Mouse (Mus musculus) forebrain, postnatal 0 days (tissue): ENCODE results near the gene Elavl4. TPM values are rescaled to one million over a fixed set of nuclear protein-coding genes. Genes with fewer than 3 reads are reported as not detected.

Experiments used
- ATAC-seq: fragments of 200-750 bp; cut with Nextera tagmentation; 2 replicates; pipeline ENCODE4 v1.8.0; 2017; ENCODE audit warnings: mild to moderate bottlenecking, moderate library complexity
- DNase-seq: peaks from one replicate; pipeline ENCODE4 v3.0.0-alpha.2; 2015
- H3K27ac ChIP-seq: fragments of 300-500 bp; sonication (generic); 2 replicates; pipeline ENCODE4 v1.5.1; 2014; ENCODE audit warnings: low read depth, mild to moderate bottlenecking, antibody characterized with exemption, low read length, moderate library complexity, mixed read lengths
- H3K27me3 ChIP-seq: fragments of 300-500 bp; sonication (generic); 2 replicates; pipeline ENCODE4 v1.6.1; 2014; ENCODE audit warnings: mild to moderate bottlenecking, low read length, mixed read lengths; ENCODE audit not compliant: insufficient read depth
- H3K36me3 ChIP-seq: fragments of 300-500 bp; sonication (generic); 2 replicates; pipeline ENCODE4 v1.6.1; 2014; ENCODE audit warnings: mild to moderate bottlenecking, moderate library complexity; ENCODE audit not compliant: insufficient read depth
- H3K4me1 ChIP-seq: fragments of 300-500 bp; sonication (generic); 2 replicates; pipeline ENCODE4 v1.6.1; 2014; ENCODE audit warnings: antibody characterized with exemption; ENCODE audit not compliant: insufficient read depth
- H3K4me2 ChIP-seq: fragments of 300-500 bp; sonication (generic); 2 replicates; pipeline ENCODE4 v1.6.1; 2014; ENCODE audit warnings: low read depth, mild to moderate bottlenecking, moderate library complexity
- H3K4me3 ChIP-seq: fragments of 300-500 bp; sonication (generic); 2 replicates; pipeline ENCODE4 v1.5.1; 2014; ENCODE audit warnings: low read depth, low read length, mixed read lengths
- H3K9ac ChIP-seq: fragments of 300-500 bp; sonication (generic); 2 replicates; pipeline ENCODE4 v1.6.1; 2014; ENCODE audit warnings: mild to moderate bottlenecking
- H3K9me3 ChIP-seq: fragments of 300-500 bp; sonication (generic); 2 replicates; pipeline ENCODE4 v1.6.1; 2016; ENCODE audit warnings: low read length
- CTCF ChIP-seq: sonication (generic); IDR thresholded peaks from 2 replicates; pipeline ENCODE4 v1.5.1; 2016; ENCODE audit warnings: antibody characterized with exemption, control low read depth, low read depth
- WGBS: fragments of 180-500 bp; shearing (Covaris S2); extraction: QIAGEN DNeasy Blood & Tissue Kit; methylation state at CpG from one replicate; pipeline ENCODE4 v1.1.7; 2014; 5-methylcytosine and 5-hydroxymethylcytosine counted together
- polyA plus RNA-seq: library from polyadenylated mRNA; unstranded; fragments of >200 nt; fragmentation: Nextera tagmentation; extraction: Ambion mirVana; gene quantifications from 2 replicates; pipeline ENCODE4 v1.2.1, GENCODE M21; 2015
- total RNA-seq: library from RNA; depleted of rRNA; stranded (reverse); fragments of >200 nt; gene quantifications from 2 replicates; pipeline ENCODE4 v1.2.3, GENCODE M21; 2014

Elavl4 gene
- total and polyA plus RNA-seq, 2 experiments from 2014 or later, result 108 to 200 TPM

- Histone ChIP-seq H3K9ac (peak overlapping the region; percentile 74), H3K27me3 (no peaks in the 10 kb centered on the region), H3K27ac (peak overlapping the region; percentile 81), H3K4me2 (peak overlapping the region; percentile 51), H3K9me3 (no peaks in the 10 kb centered on the region), H3K4me3 (peak overlapping the region; percentile 55), H3K36me3 (no peaks in the 10 kb centered on the region), H3K4me1 (0 out of 2 replicates have a peak, but pooled peaks cover 5% of the 10 kb centered on the region)
- DNase-seq (peak; percentile 87), ATAC-seq (peak; percentile 69)
- 5% methylated on average over 11 of the region's 11 CpGs for WGBS
- TF ChIP-seq CTCF, result peak; percentile 22
Measured at GRCm38 (mm10) chr4:110287412-110288067, 64.2 kb downstream of the Elavl4 start.

- 8% methylated on average over 7 of the region's 7 CpGs for WGBS
- no peaks in the 10 kb centered on the region for H3K9me3 ChIP-seq
- H3K9ac ChIP-seq, result peak overlapping the region; percentile 74
- ATAC-seq, result peak; percentile 28; the same call in 1 of the 2 replicates
- peak overlapping the region; percentile 81 for H3K27ac ChIP-seq
- no peak for TF ChIP-seq CTCF
- no peaks in the 10 kb centered on the region for H3K36me3 ChIP-seq
- peak; percentile 69 for DNase-seq
- no peaks in the 10 kb centered on the region for H3K27me3 ChIP-seq
- peak overlapping the region; percentile 51 for H3K4me2 ChIP-seq
- peak overlapping the region; percentile 55 for H3K4me3 ChIP-seq
- H3K4me1 ChIP-seq, result peaks cover 8% of the 10 kb centered on the region; the same call in 1 of the 2 replicates
Measured at GRCm38 (mm10) chr4:110286841-110287240, 64.9 kb downstream of the Elavl4 start.

- no peaks in the 10 kb centered on the region for H3K9me3 ChIP-seq
- peak; percentile 82 for DNase-seq
- H3K27me3 ChIP-seq, result no peaks in the 10 kb centered on the region
- 5% methylated on average over 9 of the region's 9 CpGs for WGBS
- no peaks in the 10 kb centered on the region for H3K36me3 ChIP-seq
- TF ChIP-seq CTCF, result no peak
- H3K9ac ChIP-seq, result peak overlapping the region; percentile 74
- H3K4me2 ChIP-seq, result peak overlapping the region; percentile 51
- H3K4me1 ChIP-seq, result peaks cover 11% of the 10 kb centered on the region; the same call in 1 of the 2 replicates
- H3K27ac ChIP-seq, result peak overlapping the region; percentile 81
- H3K4me3 ChIP-seq, result peak overlapping the region; percentile 55
- peak; percentile 64 for ATAC-seq
Measured at GRCm38 (mm10) chr4:110286371-110286781, 65.3 kb downstream of the Elavl4 start.

DNA sequence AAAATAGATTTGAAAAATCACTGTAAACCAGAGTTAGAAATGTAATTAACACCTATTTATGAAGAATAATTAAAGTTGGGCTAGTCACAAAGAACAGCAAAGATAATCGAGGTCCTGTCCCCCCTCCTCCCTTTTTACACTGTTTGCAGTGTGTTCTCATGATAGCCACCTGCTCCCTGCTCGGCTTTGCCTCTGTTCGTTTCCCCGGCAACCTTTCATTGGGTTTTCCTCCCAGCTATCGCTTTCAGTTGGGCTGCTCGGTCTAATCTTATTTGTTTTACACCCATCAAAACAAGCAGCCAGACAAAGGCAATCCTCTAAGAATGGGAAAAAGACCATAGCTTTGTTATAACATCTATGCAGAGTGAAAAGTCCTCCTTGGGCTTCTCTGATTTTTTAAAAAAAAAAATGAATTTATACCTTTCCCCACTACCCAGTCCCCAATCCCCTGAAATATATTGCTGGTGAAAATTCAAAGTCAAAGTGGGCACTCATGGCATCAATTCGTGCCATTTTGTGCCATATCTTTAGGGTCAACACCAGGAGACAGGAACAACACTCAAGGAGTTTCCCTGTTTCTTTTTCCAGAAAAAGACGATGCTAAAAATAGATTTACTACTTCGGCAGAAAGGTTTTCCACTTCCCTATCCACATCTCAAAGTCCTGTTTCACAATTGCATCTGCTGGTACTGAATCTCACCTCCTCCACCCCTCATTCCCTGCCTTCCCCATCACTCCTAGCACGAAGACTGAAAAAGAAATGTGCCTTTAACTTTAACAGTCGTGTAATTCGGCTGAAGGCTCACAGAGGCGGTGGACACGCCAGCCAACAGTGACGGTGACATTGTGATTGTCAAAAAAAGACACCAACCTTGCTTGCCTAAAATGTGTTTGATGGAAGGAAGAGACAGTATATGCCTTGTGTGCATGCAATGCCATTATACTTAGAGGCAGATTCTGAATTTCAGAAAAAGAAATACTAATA is 66.1 kb downstream of the Elavl4 start:
- H3K9ac ChIP-seq, result peak overlapping the region; percentile 74
- 2% methylated on average over 15 of the region's 15 CpGs for WGBS
- H3K4me2 ChIP-seq, result peak overlapping the region; percentile 51
- no peaks in the 10 kb centered on the region for H3K9me3 ChIP-seq
- peak overlapping the region; percentile 55 for H3K4me3 ChIP-seq
- H3K36me3 ChIP-seq, result no peaks in the 10 kb centered on the region
- H3K27me3 ChIP-seq, result no peaks in the 10 kb centered on the region
- DNase-seq (peak; percentile 79), ATAC-seq (peak; percentile 56)
- TF ChIP-seq CTCF, result no peak
- H3K4me1 ChIP-seq, result peaks cover 11% of the 10 kb centered on the region; the same call in 1 of the 2 replicates
- peak overlapping the region; percentile 81 for H3K27ac ChIP-seq

GRCm38 (mm10) chr4:110284446-110284845 is 67.3 kb downstream of the Elavl4 start:
- Histone ChIP-seq H3K27me3 (no peaks in the 10 kb centered on the region), H3K9ac (peak overlapping the region; percentile 74), H3K9me3 (no peaks in the 10 kb centered on the region), H3K4me3 (peak overlapping the region; percentile 55), H3K4me2 (peak overlapping the region; percentile 51), H3K36me3 (no peaks in the 10 kb centered on the region), H3K27ac (peak overlapping the region; percentile 42), H3K4me1 (peaks cover 11% of the 10 kb centered on the region; the same call in 1 of the 2 replicates)
- WGBS, result 19% methylated on average over 3 of the region's 3 CpGs
- no peak for TF ChIP-seq CTCF
- DNase-seq (peak; percentile 62), ATAC-seq (no peak)

- WGBS, result 57% methylated on average over 4 of the region's 4 CpGs
- Histone ChIP-seq H3K27me3 (no peaks in the 10 kb centered on the region), H3K36me3 (peaks cover 3% of the 10 kb centered on the region; the same call in 1 of the 2 replicates), H3K9ac (no peak overlapping the region), H3K4me3 (no peak overlapping the region), H3K27ac (no peak overlapping the region), H3K4me1 (no peaks in the 10 kb centered on the region), H3K4me2 (no peak overlapping the region), H3K9me3 (no peaks in the 10 kb centered on the region)
- no peak for TF ChIP-seq CTCF
- ATAC-seq (no peak), DNase-seq (no peak)
Measured at GRCm38 (mm10) chr4:110270046-110270445, 81.7 kb downstream of the Elavl4 start.
